Comparison of ENCODE assay signal across 27 mouse cellular contexts in the genomic region with DNA sequence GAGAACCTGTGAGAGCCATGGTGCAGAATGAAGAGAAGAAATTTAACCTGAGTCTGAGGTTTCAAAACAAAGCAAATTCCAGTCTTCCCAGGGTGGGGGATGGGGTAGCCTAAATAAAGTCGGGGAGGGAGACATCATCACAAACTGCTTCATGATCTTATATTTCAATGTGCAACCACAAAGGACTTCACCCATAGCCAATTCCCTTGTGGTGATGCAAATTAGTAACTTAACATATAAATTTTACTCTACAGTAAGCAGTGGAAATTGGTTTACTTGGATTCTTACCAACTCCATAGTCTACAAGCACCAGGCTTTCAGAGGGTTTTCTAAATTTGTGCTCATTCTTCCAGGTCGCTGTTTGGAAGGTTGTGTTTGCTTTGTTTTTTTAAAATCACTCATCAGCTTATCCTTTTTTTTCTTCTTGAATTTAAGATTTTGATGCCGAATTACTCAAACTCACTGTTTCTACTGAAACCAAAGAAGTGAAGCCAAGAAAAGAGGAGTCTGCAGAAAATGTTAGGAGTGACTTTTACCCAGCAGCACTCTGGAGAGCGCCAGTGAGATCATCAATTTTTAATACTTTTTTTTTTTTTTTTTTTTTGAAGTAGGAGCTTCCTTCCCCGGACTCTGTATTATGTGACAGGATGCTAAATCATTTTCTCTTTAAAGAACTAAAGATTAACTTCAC.
"Had no signal": no experiment of that assay in that cellular context is flagged by ENCODE, and none has a peak within 500 bp of the region (broad histone marks: within the 10 kb centered on the region; RNA-seq: fewer than 3 reads in every experiment).

No protein-coding gene starts in this region.

- H3K4me2 ChIP-seq: heart, embryonic 12.5 days; hindbrain, embryonic 12.5 days; hindbrain, embryonic 14.5 days; intestine, embryonic 15.5 days; kidney, embryonic 15.5 days; limb, embryonic 12.5 days; liver, embryonic 11.5 days; liver, embryonic 13.5 days; liver, embryonic 15.5 days had no signal

- DNase-seq: gastrocnemius, postnatal 14 days; heart, adult 18-20 months; heart, postnatal 10 days; heart, postnatal 4 days; kidney, adult 11 months; kidney, adult 2 months; kidney, adult 9 months; kidney, postnatal 14 days; kidney, postnatal 4 days; liver; liver, embryonic 13.5 days had no signal

- H3K4me1 ChIP-seq: heart, embryonic 10.5 days; heart, embryonic 12.5 days; hindbrain, embryonic 10.5 days; hindbrain, embryonic 12.5 days; intestine, embryonic 15.5 days; kidney, embryonic 15.5 days; limb, embryonic 10.5 days; limb, embryonic 12.5 days; liver, embryonic 13.5 days; liver, embryonic 15.5 days had no signal

- H3K4me3 ChIP-seq: heart, embryonic 10.5 days; heart, embryonic 12.5 days; hindbrain, embryonic 10.5 days; hindbrain, embryonic 12.5 days; intestine, embryonic 15.5 days; kidney, embryonic 15.5 days; layer of hippocampus, adult 2 months; left cerebral cortex, adult 2 months; limb, embryonic 10.5 days; limb, embryonic 12.5 days; liver, embryonic 13.5 days; liver, embryonic 15.5 days had no signal

- ATAC-seq: hindbrain, embryonic 16.5 days; inflammation-experienced regulatory T-cells, adult 6 months; intestine, embryonic 15.5 days had no signal

- H3K27ac ChIP-seq: heart, embryonic 10.5 days; hindbrain, embryonic 10.5 days; hindbrain, embryonic 12.5 days; hindbrain, embryonic 14.5 days; intestine, embryonic 15.5 days; kidney, embryonic 15.5 days; kidney, postnatal 0 days; layer of hippocampus, adult 2 months; left cerebral cortex, adult 2 months; limb, embryonic 10.5 days; limb, embryonic 12.5 days; liver, embryonic 13.5 days; liver, embryonic 15.5 days had no signal

- H3K9ac ChIP-seq: heart, embryonic 12.5 days; hindbrain, embryonic 12.5 days; hindbrain, embryonic 14.5 days; intestine, embryonic 15.5 days; kidney, embryonic 15.5 days; limb, embryonic 12.5 days; liver, embryonic 13.5 days; liver, embryonic 15.5 days had no signal

- H3K9me3 ChIP-seq: heart, embryonic 10.5 days; heart, embryonic 12.5 days; hindbrain, embryonic 10.5 days; hindbrain, embryonic 12.5 days; intestine, embryonic 15.5 days; kidney, embryonic 15.5 days; limb, embryonic 10.5 days; limb, embryonic 12.5 days; liver, embryonic 13.5 days; liver, embryonic 15.5 days had no signal

- H3K27me3 ChIP-seq: heart, embryonic 12.5 days; hindbrain, embryonic 12.5 days; intestine, embryonic 15.5 days; kidney, embryonic 15.5 days; limb, embryonic 12.5 days; liver, embryonic 13.5 days; liver, embryonic 15.5 days had no signal

- H3K36me3 ChIP-seq: heart, embryonic 10.5 days; heart, embryonic 12.5 days; hindbrain, embryonic 10.5 days; hindbrain, embryonic 12.5 days; intestine, embryonic 15.5 days; kidney, embryonic 15.5 days; limb, embryonic 10.5 days; limb, embryonic 12.5 days; liver, embryonic 13.5 days; liver, embryonic 15.5 days had no signal
